Mouse (Mus musculus) forebrain, embryonic 11.5 days (tissue): ENCODE data around the gene Tmem132c. TPM values are rescaled to one million over a fixed set of nuclear protein-coding genes. Genes with fewer than 3 reads are reported as not detected.

Source experiments
- ATAC-seq: fragments of 200-750 bp; cut with Nextera tagmentation; replicated peaks from 2 replicates; pipeline ENCODE4 v1.8.0; 2017; ENCODE audit warnings: moderate TSS enrichment; ENCODE audit not compliant: low FRiP score
- DNase-seq: peaks from one replicate; pipeline ENCODE4 v3.0.0-alpha.2; 2017; ENCODE audit warnings: low spot score
- H3K27ac ChIP-seq: fragments of 300-500 bp; sonication (generic); 2 replicates; pipeline ENCODE4 v1.5.1; 2014; ENCODE audit warnings: low read depth, low read length
- H3K27me3 ChIP-seq: fragments of 300-500 bp; sonication (generic); 2 replicates; pipeline ENCODE4 v1.6.1; 2014; ENCODE audit warnings: mild to moderate bottlenecking, low read length, mixed read lengths; ENCODE audit not compliant: control insufficient read depth, insufficient read depth
- H3K36me3 ChIP-seq: fragments of 300-500 bp; sonication (generic); 2 replicates; pipeline ENCODE4 v1.6.1; 2014; ENCODE audit warnings: mild to moderate bottlenecking, low read length, moderate library complexity, mixed read lengths; ENCODE audit not compliant: control insufficient read depth, insufficient read depth
- H3K4me1 ChIP-seq: fragments of 300-500 bp; sonication (generic); replicated peaks from 2 replicates; pipeline ENCODE4 v1.6.1; 2014; ENCODE audit warnings: low read length, mixed read lengths; ENCODE audit not compliant: control insufficient read depth, insufficient read depth
- H3K4me2 ChIP-seq: fragments of 300-500 bp; sonication (generic); 2 replicates; pipeline ENCODE4 v1.6.1; 2014; ENCODE audit warnings: low read depth, mild to moderate bottlenecking, low read length, moderate library complexity, mixed read lengths; ENCODE audit not compliant: severe bottlenecking
- H3K4me3 ChIP-seq: fragments of 300-500 bp; sonication (generic); 2 replicates; pipeline ENCODE4 v1.5.1; 2014; ENCODE audit warnings: low read depth, low read length
- H3K9ac ChIP-seq: fragments of 300-500 bp; sonication (generic); 2 replicates; pipeline ENCODE4 v1.6.1; 2014; ENCODE audit warnings: low read length
- H3K9me3 ChIP-seq: fragments of 300-500 bp; sonication (generic); 2 replicates; pipeline ENCODE4 v1.6.1; 2016; ENCODE audit warnings: low read length, mixed read lengths; ENCODE audit not compliant: control insufficient read depth
- WGBS: fragments of 180-500 bp; shearing (Covaris S2); extraction: QIAGEN DNeasy Blood & Tissue Kit; methylation state at CpG from one replicate; pipeline ENCODE4 v1.1.7; 2014; 5-methylcytosine and 5-hydroxymethylcytosine counted together
- polyA plus RNA-seq: library from polyadenylated mRNA; unstranded; fragments of >200 nt; fragmentation: Nextera tagmentation; extraction: Ambion mirVana; gene quantifications from 2 replicates; pipeline ENCODE4 v1.2.1, GENCODE M21; 2014

Tmem132c gene
- polyA plus RNA-seq, 1 experiment from 2014 or later = 26.1 TPM

- H3K9me3 ChIP-seq = no peaks in the 10 kb centered on the region
- WGBS = 50% methylated on average over 9 of the region's 9 CpGs
- no peaks in the 10 kb centered on the region for H3K36me3 ChIP-seq
- peaks cover 11% of the 10 kb centered on the region; the same call in 1 of the 2 replicates for H3K4me1 ChIP-seq
- no peak overlapping the region for H3K9ac ChIP-seq
- no peaks in the 10 kb centered on the region; the same call in 1 of the 2 replicates for H3K27me3 ChIP-seq
- H3K4me3 ChIP-seq = no peak overlapping the region
- no peak overlapping the region for H3K4me2 ChIP-seq
- no peak for DNase-seq
- ATAC-seq = no peak
- H3K27ac ChIP-seq = no peak overlapping the region
These were observed 239.3 kb downstream of the Tmem132c start for GRCm38 (mm10) chr5:127480931-127481330.

DNA sequence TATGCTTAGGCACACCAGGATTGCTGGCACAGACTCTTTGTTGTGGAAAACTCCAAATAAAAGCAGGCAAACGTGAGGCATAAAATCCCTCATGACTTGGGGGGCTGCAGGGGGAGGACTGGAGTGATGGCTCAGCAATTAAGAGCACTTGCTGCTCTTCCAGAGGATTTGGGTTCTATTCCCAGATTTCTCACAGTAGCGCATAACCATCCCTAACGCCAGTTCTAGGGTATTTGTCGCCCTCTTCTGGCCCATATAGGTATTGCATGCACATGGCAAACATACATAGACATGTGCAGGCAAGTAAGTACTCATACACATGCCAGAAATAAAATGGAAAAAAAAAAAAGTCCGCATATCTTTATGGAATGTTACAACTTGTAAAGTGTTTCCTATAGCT lies 239.8 kb downstream of the Tmem132c start:
- Histone ChIP-seq H3K4me3 (no peak overlapping the region), H3K4me2 (no peak overlapping the region), H3K9ac (no peak overlapping the region), H3K27ac (no peak overlapping the region), H3K9me3 (no peaks in the 10 kb centered on the region), H3K4me1 (peaks cover 11% of the 10 kb centered on the region; the same call in 1 of the 2 replicates), H3K27me3 (no peaks in the 10 kb centered on the region; the same call in 1 of the 2 replicates), H3K36me3 (no peaks in the 10 kb centered on the region)
- 27% methylated on average over 5 of the region's 5 CpGs for WGBS
- ATAC-seq = no peak
- peak; percentile 79 for DNase-seq

DNA sequence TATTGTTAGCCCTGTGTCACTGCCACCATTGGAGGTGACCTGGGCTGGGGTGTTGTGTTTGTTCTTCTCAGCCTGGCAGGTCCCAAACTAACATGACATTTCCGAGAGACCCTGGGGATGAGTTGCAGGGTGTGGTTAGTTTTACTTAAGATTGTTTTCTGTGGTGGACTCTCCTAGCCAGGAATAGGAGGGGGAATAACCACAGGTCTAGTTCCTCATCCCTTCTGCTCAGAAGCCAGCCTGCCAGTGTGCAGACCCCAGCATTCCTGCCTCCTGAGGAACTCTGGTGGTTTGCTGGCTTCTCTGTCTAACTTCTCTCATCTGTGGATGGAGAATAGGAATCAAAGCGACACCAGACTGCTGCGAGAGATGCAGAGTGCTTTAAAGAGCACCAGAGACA lies 240.7 kb downstream of the Tmem132c start:
- H3K4me2 ChIP-seq = no peak overlapping the region
- no peak overlapping the region for H3K4me3 ChIP-seq
- no peaks in the 10 kb centered on the region; the same call in 1 of the 2 replicates for H3K27me3 ChIP-seq
- WGBS = 88% methylated on average over 3 of the region's 3 CpGs
- peaks cover 4% of the 10 kb centered on the region; the same call in 1 of the 2 replicates for H3K9me3 ChIP-seq
- ATAC-seq (no peak), DNase-seq (no peak)
- H3K36me3 ChIP-seq = no peaks in the 10 kb centered on the region
- no peak overlapping the region for H3K27ac ChIP-seq
- peaks cover 9% of the 10 kb centered on the region; the same call in 1 of the 2 replicates for H3K4me1 ChIP-seq
- no peak overlapping the region for H3K9ac ChIP-seq

- DNase-seq = no peak
- Histone ChIP-seq H3K4me3 (no peak overlapping the region), H3K9me3 (peaks cover 4% of the 10 kb centered on the region; the same call in 1 of the 2 replicates), H3K4me2 (no peak overlapping the region), H3K36me3 (no peaks in the 10 kb centered on the region), H3K27me3 (no peaks in the 10 kb centered on the region; the same call in 1 of the 2 replicates), H3K9ac (no peak overlapping the region), H3K27ac (no peak overlapping the region), H3K4me1 (peaks cover 3% of the 10 kb centered on the region; the same call in 1 of the 2 replicates)
- 64% methylated on average over 8 of the region's 8 CpGs for WGBS
- no peak for ATAC-seq
These were observed 242.5 kb downstream of the Tmem132c start for GRCm38 (mm10) chr5:127483955-127484659.

DNA sequence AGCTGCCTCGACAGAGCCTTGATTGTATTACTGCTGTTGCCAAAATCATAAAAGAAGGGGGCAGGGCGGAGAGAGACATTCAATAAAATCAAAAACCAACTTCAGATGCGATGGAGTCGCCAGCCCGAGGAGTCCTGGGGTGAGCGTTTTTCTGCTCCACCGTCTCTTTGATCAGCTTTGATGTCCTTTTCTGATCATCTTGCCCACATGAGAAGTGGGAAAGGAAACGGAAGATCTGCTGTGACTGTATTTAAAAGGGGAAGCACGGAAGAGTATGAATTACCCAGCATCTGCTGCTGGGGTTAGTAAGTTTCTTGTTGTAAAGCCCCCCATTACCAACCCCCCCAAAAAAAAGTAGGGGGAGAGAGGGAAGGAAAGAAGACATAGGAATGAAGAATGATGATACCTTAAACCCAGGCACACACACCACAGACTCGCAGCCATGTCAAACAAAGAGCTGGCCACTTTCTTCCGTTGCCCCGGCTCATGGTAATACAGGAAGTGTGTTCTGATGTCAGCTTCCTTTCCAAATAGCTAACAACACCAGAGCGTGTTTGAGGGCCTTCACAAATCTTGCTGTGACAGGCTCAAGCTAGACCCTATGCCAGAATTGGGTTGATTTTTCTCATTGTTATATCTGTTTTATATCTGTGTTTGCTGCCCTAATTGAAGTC lies 243.3 kb downstream of the Tmem132c start:
- 56% methylated on average over 13 of the region's 13 CpGs for WGBS

DNA sequence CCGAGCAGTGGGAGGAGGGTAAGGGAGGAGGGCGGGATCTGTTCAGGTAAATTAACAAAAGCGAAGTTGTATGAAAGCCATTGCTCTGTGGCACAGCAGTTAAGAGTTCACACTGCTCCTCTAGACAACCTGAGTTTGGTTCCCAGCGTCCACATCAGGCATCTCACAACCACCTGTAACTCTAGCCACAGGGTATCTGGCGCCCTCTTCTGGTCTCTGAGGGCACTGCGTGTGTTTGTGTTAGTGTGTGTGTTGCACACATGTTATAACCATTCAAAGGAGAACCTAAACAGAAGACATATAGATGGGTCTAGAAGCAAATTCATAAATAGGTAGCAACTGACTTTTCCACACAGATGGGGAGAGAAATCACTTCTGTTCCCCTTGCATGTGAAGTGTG lies 245.6 kb downstream of the Tmem132c start:
- Histone ChIP-seq H3K27me3 (no peaks in the 10 kb centered on the region), H3K4me1 (peaks cover 3% of the 10 kb centered on the region; the same call in 1 of the 2 replicates), H3K36me3 (no peaks in the 10 kb centered on the region), H3K9me3 (peaks cover 4% of the 10 kb centered on the region; the same call in 1 of the 2 replicates), H3K4me3 (no peak overlapping the region), H3K4me2 (no peak overlapping the region), H3K9ac (no peak overlapping the region), H3K27ac (no peak overlapping the region)
- 90% methylated on average over 6 of the region's 6 CpGs for WGBS
- no peak for ATAC-seq
- no peak for DNase-seq

More for the DNA sequence above, 243.3 kb downstream of the Tmem132c start:
- DNase-seq (no peak), ATAC-seq (no peak)
- Histone ChIP-seq H3K27ac (no peak overlapping the region; the same call in 1 of the 2 replicates), H3K4me3 (no peak overlapping the region), H3K36me3 (no peaks in the 10 kb centered on the region), H3K4me2 (no peak overlapping the region), H3K27me3 (no peaks in the 10 kb centered on the region), H3K9ac (no peak overlapping the region), H3K9me3 (peaks cover 4% of the 10 kb centered on the region; the same call in 1 of the 2 replicates), H3K4me1 (peaks cover 3% of the 10 kb centered on the region; the same call in 1 of the 2 replicates)

DNA sequence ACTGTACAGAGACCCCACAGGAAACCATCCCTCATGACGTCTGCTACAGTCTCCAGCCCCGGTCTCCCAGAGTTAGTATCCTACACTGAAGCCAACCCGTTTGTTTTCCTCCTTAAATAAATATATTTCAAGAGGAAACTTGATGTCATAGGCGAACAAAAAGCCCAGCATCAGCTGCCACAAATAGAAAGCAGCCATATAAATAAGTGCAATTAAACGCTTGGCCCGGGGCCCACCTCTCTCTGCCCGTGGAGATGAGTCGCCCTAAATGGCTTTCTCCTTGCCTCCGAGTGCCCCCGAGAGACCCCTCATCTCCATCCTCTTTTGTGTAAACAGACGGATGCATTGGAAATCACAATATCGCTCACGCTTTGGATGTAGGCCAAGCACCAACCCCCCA lies 247.1 kb downstream of the Tmem132c start:
- DNase-seq = no peak
- 91% methylated on average over 13 of the region's 13 CpGs for WGBS
- H3K27ac ChIP-seq = no peak overlapping the region

DNA sequence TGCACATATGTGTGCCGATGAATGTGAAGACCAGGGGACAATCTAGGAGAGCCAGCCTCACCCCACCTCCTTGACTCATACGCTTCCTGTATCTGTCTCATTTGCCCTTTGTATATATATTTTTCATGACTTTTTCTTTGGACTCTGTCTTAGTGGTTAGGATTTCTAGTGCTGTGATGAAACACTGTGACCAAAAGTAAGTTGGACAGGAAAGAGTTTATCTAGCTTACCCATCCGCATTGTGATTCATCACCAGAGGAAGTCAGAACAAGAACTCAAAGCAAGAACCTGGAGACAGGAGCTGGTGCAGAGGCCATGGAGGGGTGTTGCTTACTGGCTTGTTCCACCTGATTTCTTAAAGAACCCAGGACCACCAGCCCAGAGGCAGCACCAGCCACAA lies 250.1 kb downstream of the Tmem132c start:
- no peak for ATAC-seq
- Histone ChIP-seq H3K4me3 (no peak overlapping the region), H3K36me3 (no peaks in the 10 kb centered on the region), H3K4me1 (no peaks in the 10 kb centered on the region), H3K27me3 (no peaks in the 10 kb centered on the region), H3K27ac (no peak overlapping the region), H3K9me3 (peaks cover 4% of the 10 kb centered on the region; the same call in 1 of the 2 replicates), H3K9ac (no peak overlapping the region), H3K4me2 (no peak overlapping the region)
- WGBS = 96% methylated on average over 3 of the region's 3 CpGs
- DNase-seq = no peak

More for the DNA sequence above, 247.1 kb downstream of the Tmem132c start:
- Histone ChIP-seq H3K9ac (no peak overlapping the region), H3K9me3 (peaks cover 4% of the 10 kb centered on the region; the same call in 1 of the 2 replicates), H3K4me3 (no peak overlapping the region), H3K4me1 (peaks cover 3% of the 10 kb centered on the region; the same call in 1 of the 2 replicates), H3K27me3 (no peaks in the 10 kb centered on the region), H3K4me2 (no peak overlapping the region), H3K36me3 (no peaks in the 10 kb centered on the region)
- no peak for ATAC-seq
